In genomic region chr11:32455507-32456141, GRCm38 (mm10) we compare ENCODE assay signal across 8 mouse cellular contexts. TPM values are rescaled to one million over a fixed set of nuclear protein-coding genes. Genes with fewer than 3 reads are reported as not detected.
DNase-seq lines count a peak whose midpoint lies in the region; ATAC-seq lines count a peak whose summit lies in the region.

No protein-coding gene starts in this region.

- H3K4me1 ChIP-seq in lung, embryonic 16.5 days (replicated peaks; ENCODE audit: control insufficient read depth, insufficient read depth, low read length), result 0 out of 2 replicates have a peak, but pooled peaks cover 3% of the 10 kb centered on the region

- ATAC-seq in CD4-positive, CD25-positive, alpha-beta regulatory T cell, adult 4 months, result peak; percentile 24
- peak; percentile 27 for ATAC-seq in lung, embryonic 16.5 days (ENCODE audit: low read depth)

- under 1% methylated on average over 58 of the region's 58 CpGs for WGBS in lung, embryonic 16.5 days

- peak overlapping the region; percentile 66 for H3K4me2 ChIP-seq in lung, embryonic 16.5 days (ENCODE audit: low read depth, low read length)

- H3K9me3 ChIP-seq in lung, embryonic 16.5 days (ENCODE audit: control insufficient read depth, low read length), result no peaks in the 10 kb centered on the region

- peak; percentile 56 for DNase-seq in adrenal gland, postnatal 10 days
- DNase-seq in adrenal gland, postnatal 25 days, result no peak
- peak; percentile 76 for DNase-seq in embryo, embryonic 10.5 days (ENCODE audit: low spot score)
- peak; percentile 31 for DNase-seq in heart, adult 8-10 months (ENCODE audit: low spot score)
- DNase-seq in kidney, adult 9 months, result peak; percentile 36
- DNase-seq in retina, postnatal 1 day, result peak; percentile 63

- no peaks in the 10 kb centered on the region for H3K36me3 ChIP-seq in lung, embryonic 16.5 days (ENCODE audit: control insufficient read depth, insufficient read depth, low read length)

- peak overlapping the region; percentile 94 for H3K4me3 ChIP-seq in lung, embryonic 16.5 days (ENCODE audit: low read length)

- peak overlapping the region; percentile 97 for H3K9ac ChIP-seq in lung, embryonic 16.5 days (ENCODE audit: low read length)

- H3K27ac ChIP-seq in lung, embryonic 16.5 days (ENCODE audit: low read length), result peak overlapping the region; percentile 97

- H3K27me3 ChIP-seq in lung, embryonic 16.5 days (ENCODE audit: control insufficient read depth, insufficient read depth, low read depth, low read length), result no peaks in the 10 kb centered on the region

RNA-seq across cellular contexts. Expression of gene Ubtd2, which starts 0.5 kb away (rescaled TPM):
- total RNA-seq in adrenal gland, postnatal 10 days (2021), result 10 to 100 TPM; 19.0 to 21.0 TPM
- total RNA-seq in adrenal gland, postnatal 25 days (2021), result 15.3 and 16.2 TPM in 2 replicates
- polyA plus RNA-seq in CD4-positive, CD25-positive, alpha-beta regulatory T cell, adult 4 months (2017; shearing (Covaris generic)), result 1 to 10 TPM; 1.8 to 4.9 TPM
- total RNA-seq in heart, adult 8-10 months (2022), result 1 to 10 TPM; 3.0 to 4.4 (median 3.7) TPM
- polyA plus RNA-seq in lung, embryonic 16.5 days (2015; fragmentation: Nextera tagmentation; extraction: Ambion mirVana), result 38.2 and 42.0 TPM in 2 replicates
